Mouse (Mus musculus): Measurements from ENCODE around the gene Tnfsf11. TPM values are rescaled to one million over a fixed set of nuclear protein-coding genes. Genes with fewer than 3 reads are reported as not detected.

Gene Tnfsf11
- polyA plus RNA-seq, 1 experiment from 2014 or later = 0.32 TPM

DNA sequence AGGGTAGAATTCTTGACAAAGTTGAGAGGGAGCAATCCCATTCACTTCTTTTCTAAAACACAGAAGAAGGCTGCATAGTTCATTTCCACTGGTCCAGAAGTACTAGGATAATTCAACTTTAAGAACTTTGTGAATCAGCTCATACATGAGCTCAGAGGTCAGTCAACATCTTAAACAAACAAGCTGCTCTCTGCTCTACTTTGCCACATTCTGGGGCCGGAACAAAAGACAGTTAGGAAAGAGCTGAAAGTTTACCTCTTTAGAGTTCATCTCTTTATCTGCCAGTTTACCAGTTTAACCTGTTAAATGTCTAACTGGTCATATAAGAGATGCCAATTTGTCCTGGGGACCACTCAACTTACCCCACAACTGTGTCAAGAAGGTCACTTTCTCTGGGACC is 15.5 kb upstream of the Tnfsf11 start:
- no peaks in the 10 kb centered on the region for H3K4me1 ChIP-seq
- H3K27me3 ChIP-seq = no peaks in the 10 kb centered on the region
- 72% methylated on average over 1 of the region's 1 CpGs for WGBS

DNA sequence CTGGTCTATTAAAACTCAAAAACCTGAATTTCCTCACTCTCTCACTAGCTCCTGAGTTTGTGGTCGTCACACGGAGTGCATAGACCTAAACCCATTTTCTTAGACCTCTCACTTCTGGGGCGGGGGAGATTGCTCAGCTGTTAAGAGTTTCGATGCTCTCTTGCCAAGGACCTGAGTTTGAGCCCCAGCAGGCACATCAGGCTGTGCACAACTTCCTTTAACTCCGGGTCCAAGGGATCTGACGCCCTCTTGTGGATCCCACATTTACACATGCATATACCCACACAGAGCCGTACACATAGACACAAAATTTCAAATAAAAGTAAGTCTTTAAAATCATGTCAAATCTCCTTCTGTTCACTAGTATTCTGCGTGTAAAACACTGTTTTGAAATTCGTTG is 15.1 kb upstream of the Tnfsf11 start:
- Histone ChIP-seq H3K4me2 (no peak overlapping the region), H3K4me3 (replicated peaks) (no peak overlapping the region), H3K27ac (no peak overlapping the region), H3K9me3 (replicated peaks) (no peaks in the 10 kb centered on the region), H3K36me3 (no peaks in the 10 kb centered on the region), H3K9ac (no peak overlapping the region), H3K4me1 (no peaks in the 10 kb centered on the region), H3K27me3 (no peaks in the 10 kb centered on the region)
- WGBS = 82% methylated on average over 9 of the region's 9 CpGs
- ATAC-seq (replicated peaks; ENCODE audit: low FRiP score) = no peak

More for the DNA sequence above, 15.5 kb upstream of the Tnfsf11 start:
- Histone ChIP-seq H3K4me2 (no peak overlapping the region), H3K27ac (no peak overlapping the region), H3K9me3 (replicated peaks) (no peaks in the 10 kb centered on the region), H3K36me3 (no peaks in the 10 kb centered on the region), H3K9ac (no peak overlapping the region), H3K4me3 (replicated peaks) (no peak overlapping the region)
- ATAC-seq (replicated peaks; ENCODE audit: low FRiP score) = no peak

DNA sequence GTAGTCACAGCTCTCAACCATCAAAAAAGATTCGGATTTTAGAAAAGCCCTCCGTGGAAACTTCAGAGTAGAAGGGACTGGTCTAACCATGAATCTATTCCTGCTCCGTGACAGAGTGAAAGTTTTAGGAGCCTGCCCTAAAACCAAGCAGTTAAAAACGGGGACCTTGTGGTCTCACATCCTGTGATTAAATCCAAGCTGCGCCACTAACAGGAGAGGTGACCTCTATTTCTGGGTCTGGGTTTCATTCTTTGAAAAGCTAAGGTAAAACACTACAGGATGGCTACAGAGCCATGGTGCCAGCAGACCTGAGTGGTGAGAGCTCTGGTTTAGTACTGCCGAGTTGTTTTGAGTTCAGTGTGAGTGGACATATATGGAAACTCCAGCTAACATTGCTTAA is 12.4 kb upstream of the Tnfsf11 start:
- no peaks in the 10 kb centered on the region for H3K36me3 ChIP-seq
- ATAC-seq (replicated peaks; ENCODE audit: low FRiP score) = no peak
- 59% methylated on average over 6 of the region's 6 CpGs for WGBS
- no peaks in the 10 kb centered on the region for H3K9me3 ChIP-seq (replicated peaks)
- no peak overlapping the region for H3K27ac ChIP-seq
- no peak overlapping the region for H3K4me3 ChIP-seq (replicated peaks)
- no peak overlapping the region for H3K9ac ChIP-seq
- no peaks in the 10 kb centered on the region for H3K27me3 ChIP-seq
- no peak overlapping the region for H3K4me2 ChIP-seq
- no peaks in the 10 kb centered on the region for H3K4me1 ChIP-seq

DNA sequence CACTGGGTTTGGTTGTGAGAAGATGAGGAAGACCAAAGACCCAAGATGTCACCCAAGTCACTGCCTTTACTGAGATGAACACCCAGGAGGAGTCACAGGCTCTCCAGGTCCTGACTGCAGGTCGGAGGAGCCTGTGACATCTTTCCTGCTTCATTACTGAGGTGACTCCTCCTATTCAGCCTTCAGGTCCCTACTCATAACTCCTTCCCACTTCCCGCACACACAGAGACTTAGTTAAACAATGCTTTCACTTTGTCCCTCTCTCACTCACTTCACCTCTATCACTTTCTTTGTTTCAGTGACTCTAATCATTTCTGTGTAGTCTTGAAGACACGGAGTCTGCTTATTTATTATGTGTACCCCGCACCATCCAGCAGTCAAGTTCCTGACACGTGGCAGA is 11.7 kb upstream of the Tnfsf11 start:
- H3K9me3 ChIP-seq (replicated peaks) = no peaks in the 10 kb centered on the region
- no peaks in the 10 kb centered on the region for H3K27me3 ChIP-seq
- no peaks in the 10 kb centered on the region for H3K4me1 ChIP-seq
- no peak for ATAC-seq (replicated peaks; ENCODE audit: low FRiP score)
- H3K9ac ChIP-seq = no peak overlapping the region
- no peak overlapping the region for H3K27ac ChIP-seq
- H3K36me3 ChIP-seq = no peaks in the 10 kb centered on the region
- no peak overlapping the region for H3K4me3 ChIP-seq (replicated peaks)
- no peak overlapping the region for H3K4me2 ChIP-seq
- WGBS = 77% methylated on average over 5 of the region's 5 CpGs

DNA sequence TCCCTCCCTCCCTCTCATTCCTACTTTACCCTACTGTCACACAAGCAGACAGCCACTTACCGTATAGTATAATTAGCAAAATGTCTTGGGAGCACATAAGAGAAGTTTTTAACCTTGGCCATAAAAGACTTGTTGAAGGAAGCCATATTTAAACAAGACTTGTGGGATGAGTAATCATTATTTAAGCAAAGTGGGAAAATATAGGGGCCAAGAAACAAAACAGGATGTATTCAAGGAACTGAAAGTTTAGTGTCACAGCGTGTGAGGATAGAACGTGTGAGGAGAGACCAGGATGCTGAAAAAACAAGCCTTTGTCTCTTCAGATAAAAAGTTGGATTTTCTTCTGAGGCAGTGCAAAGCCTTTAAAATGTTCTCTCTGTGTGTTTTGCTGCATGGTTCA is 11.2 kb upstream of the Tnfsf11 start:
- 57% methylated on average over 3 of the region's 3 CpGs for WGBS
- Histone ChIP-seq H3K36me3 (no peaks in the 10 kb centered on the region), H3K4me1 (no peaks in the 10 kb centered on the region), H3K9ac (no peak overlapping the region), H3K27ac (no peak overlapping the region), H3K4me3 (replicated peaks) (no peak overlapping the region), H3K9me3 (replicated peaks) (no peaks in the 10 kb centered on the region), H3K27me3 (no peaks in the 10 kb centered on the region), H3K4me2 (no peak overlapping the region)
- ATAC-seq (replicated peaks; ENCODE audit: low FRiP score) = no peak

DNA sequence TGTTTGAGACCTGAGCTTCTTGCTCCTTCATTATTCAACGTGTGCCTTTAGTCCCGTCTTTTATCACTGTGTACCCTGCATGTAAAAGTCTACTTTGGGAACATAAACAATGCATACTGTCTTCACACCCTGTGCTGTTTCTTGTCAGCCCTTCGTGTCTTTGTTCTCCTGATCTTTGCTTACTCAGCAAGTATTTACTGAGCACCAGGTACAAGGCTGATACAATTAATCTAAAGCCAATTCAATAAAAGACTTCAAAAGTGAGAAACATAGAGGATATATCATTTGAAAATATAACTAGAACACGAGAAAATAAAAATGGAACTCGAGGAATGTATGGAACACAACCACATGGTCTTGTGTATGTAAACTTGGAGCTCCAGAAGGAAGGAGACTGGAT is 9.8 kb upstream of the Tnfsf11 start:
- Histone ChIP-seq H3K9ac (no peak overlapping the region), H3K9me3 (replicated peaks) (no peaks in the 10 kb centered on the region), H3K27me3 (no peaks in the 10 kb centered on the region), H3K4me2 (no peak overlapping the region), H3K4me1 (no peaks in the 10 kb centered on the region), H3K27ac (no peak overlapping the region), H3K4me3 (replicated peaks) (no peak overlapping the region), H3K36me3 (no peaks in the 10 kb centered on the region)
- no peak for ATAC-seq (replicated peaks; ENCODE audit: low FRiP score)
- WGBS = 87% methylated on average over 5 of the region's 5 CpGs

DNA sequence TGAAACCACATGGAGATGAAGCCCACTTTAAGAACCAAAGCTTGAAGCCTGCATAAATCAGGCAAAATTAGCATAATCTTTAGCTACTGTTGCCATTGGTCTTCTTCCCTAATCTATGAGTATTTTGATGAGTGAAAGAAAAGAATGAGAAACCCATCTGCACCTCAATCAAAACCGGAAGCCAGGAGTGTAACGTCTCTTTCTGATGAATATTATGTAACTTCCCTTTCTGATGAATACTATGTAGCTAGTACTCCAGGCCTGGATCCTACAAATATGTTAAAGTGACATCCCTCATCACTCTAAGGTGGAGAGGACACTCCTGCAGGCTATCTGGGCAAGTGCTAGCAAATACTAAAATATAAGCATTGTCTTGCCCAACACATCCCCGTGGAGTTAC is 6.9 kb downstream of the Tnfsf11 start:
- Histone ChIP-seq H3K4me1 (no peaks in the 10 kb centered on the region), H3K27me3 (peaks cover 8% of the 10 kb centered on the region), H3K4me2 (no peak overlapping the region), H3K4me3 (replicated peaks) (no peak overlapping the region), H3K9ac (no peak overlapping the region), H3K9me3 (replicated peaks) (no peaks in the 10 kb centered on the region), H3K27ac (no peak overlapping the region), H3K36me3 (no peaks in the 10 kb centered on the region)
- 92% methylated on average over 3 of the region's 3 CpGs for WGBS
- ATAC-seq (replicated peaks; ENCODE audit: low FRiP score) = no peak

DNA sequence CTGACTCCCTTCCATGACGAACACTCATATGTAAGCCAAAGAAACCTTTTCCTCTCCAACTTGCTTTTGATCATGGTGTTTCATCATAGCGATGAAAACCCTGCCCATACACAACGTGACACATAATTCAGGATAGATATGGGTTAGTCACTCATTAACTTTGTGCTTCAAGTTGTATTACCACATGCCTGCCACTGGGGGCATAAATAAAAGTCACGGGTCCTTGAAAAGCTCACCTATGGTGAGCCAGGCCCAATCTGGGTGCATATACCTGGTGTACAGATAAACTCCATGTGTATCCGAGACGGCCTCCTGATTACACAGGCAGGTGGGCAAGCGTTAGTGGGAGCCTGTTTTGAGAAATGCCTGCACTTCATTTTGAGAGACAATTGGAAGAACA is 15.2 kb downstream of the Tnfsf11 start:
- Histone ChIP-seq H3K27ac (no peak overlapping the region), H3K27me3 (0 out of 2 replicates have a peak, but pooled peaks cover 6% of the 10 kb centered on the region), H3K4me3 (replicated peaks) (no peak overlapping the region), H3K4me2 (no peak overlapping the region), H3K36me3 (no peaks in the 10 kb centered on the region), H3K9ac (no peak overlapping the region), H3K9me3 (replicated peaks) (no peaks in the 10 kb centered on the region; the same call in 1 of the 2 replicates), H3K4me1 (no peaks in the 10 kb centered on the region)
- WGBS = 90% methylated on average over 7 of the region's 7 CpGs
- ATAC-seq (replicated peaks; ENCODE audit: low FRiP score) = no peak

DNA sequence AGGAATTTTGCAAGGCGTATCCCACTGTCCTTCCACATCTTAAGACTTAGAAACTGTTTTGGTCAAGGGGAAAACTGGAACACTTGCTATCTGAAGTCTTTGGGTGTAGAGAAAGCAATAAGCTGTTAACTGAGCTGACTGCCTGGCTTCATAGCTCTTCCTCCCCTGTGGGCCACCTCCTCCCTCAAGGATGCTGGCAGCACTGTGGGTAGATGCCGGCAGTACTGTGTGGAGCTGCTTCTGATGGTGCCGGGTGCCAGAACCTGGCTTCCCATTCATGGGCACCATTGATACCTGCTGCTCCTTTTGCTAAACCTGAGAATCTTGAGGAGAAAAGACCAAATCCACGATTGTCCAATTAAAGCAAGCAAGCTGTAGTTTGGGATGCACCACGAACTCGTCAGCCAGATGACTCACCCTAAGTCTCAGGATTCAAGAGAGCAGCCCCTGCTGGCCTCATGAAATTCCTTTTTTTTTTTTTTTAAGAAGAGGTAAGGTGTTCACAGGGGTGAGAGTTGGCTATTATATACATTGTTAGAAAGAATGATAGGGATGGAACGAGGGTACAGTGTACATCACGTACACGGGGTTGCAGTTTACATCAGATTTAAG is 17.8 kb downstream of the Tnfsf11 start:
- no peak overlapping the region for H3K4me3 ChIP-seq (replicated peaks)
- no peaks in the 10 kb centered on the region for H3K36me3 ChIP-seq
- H3K9me3 ChIP-seq (replicated peaks) = no peaks in the 10 kb centered on the region; the same call in 1 of the 2 replicates
- H3K4me1 ChIP-seq = no peaks in the 10 kb centered on the region
- no peak overlapping the region for H3K9ac ChIP-seq
- H3K4me2 ChIP-seq = no peak overlapping the region
- H3K27ac ChIP-seq = no peak overlapping the region
- 0 out of 2 replicates have a peak, but pooled peaks cover 6% of the 10 kb centered on the region for H3K27me3 ChIP-seq
- 77% methylated on average over 9 of the region's 9 CpGs for WGBS
- no peak for ATAC-seq (replicated peaks; ENCODE audit: low FRiP score)

DNA sequence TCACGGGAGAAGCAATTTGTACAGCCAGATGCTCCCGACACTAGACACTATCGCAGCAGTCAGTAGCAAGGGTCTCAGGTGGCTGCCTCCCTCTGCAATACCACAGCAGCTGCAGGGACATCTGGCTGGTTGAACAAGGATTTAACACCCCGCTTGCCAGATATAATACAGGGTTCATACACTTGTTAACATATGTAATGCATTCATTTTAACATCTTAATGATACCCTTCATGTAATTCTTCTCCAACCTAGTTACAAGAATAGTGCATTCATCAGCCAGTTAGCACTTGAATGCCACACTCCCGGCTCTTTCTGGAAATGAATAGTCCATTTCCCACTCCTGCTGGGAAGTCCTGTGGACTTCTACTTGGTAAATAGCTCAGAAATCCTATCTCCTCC is 18.9 kb downstream of the Tnfsf11 start:
- 33% methylated on average over 5 of the region's 5 CpGs for WGBS
- ATAC-seq (replicated peaks; ENCODE audit: low FRiP score) = no peak
- H3K9ac ChIP-seq = no peak overlapping the region
- H3K4me1 ChIP-seq = no peaks in the 10 kb centered on the region
- 0 out of 2 replicates have a peak, but pooled peaks cover 6% of the 10 kb centered on the region for H3K27me3 ChIP-seq
- H3K4me2 ChIP-seq = no peak overlapping the region
- no peaks in the 10 kb centered on the region; the same call in 1 of the 2 replicates for H3K9me3 ChIP-seq (replicated peaks)
- H3K36me3 ChIP-seq = no peaks in the 10 kb centered on the region
- no peak overlapping the region for H3K4me3 ChIP-seq (replicated peaks)
- H3K27ac ChIP-seq = no peak overlapping the region

DNA sequence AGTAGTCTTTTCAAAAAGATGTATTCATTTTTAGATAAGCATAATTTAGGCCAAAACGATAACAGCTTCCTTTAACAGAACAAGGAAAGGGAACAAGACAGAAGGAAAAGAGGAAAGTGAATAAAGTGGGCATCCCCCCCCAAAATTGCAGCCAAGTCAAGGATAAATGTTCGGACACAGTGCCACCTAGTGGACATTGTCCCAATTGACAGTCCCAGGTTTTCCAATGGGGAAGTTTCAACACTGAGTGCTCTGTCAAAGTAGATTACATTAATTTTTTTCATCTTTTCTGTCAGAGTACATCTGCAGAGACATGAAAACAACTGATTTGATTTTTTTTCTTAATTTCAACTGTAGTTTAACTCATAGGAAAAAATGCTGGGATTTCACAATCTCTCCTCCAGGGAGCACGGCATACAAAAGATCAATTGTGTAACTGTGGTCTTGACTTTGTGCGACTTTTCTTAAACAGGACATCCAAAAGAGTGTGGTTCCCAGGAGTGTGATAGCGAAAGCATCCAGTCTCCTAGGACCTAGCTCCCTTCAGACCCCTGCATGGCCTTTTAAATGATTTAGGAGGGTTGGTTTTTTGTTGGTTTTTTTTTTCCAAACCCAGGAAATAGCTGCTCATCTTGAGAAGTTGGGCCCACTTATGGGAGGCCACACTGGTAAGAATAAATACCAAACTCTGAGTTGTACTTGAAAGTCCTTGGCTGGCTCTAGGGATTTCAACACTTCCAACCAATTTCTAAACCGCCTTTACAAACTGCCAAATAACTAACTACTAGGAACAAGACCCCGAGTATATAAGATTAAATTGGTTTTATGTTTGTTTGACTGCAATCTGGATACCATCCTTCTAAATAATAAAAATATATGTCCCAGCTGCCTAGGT is 19.7 kb downstream of the Tnfsf11 start:
- H3K36me3 ChIP-seq = no peaks in the 10 kb centered on the region
- H3K9ac ChIP-seq = no peak overlapping the region
- no peak for ATAC-seq (replicated peaks; ENCODE audit: low FRiP score)
- no peak overlapping the region for H3K4me3 ChIP-seq (replicated peaks)
- 0 out of 2 replicates have a peak, but pooled peaks cover 6% of the 10 kb centered on the region for H3K27me3 ChIP-seq
- H3K4me2 ChIP-seq = no peak overlapping the region
- whole genome bisulfite sequencing = 50% methylated on average over 7 of the region's 7 CpGs
- H3K4me1 ChIP-seq = no peaks in the 10 kb centered on the region
- no peak overlapping the region for H3K27ac ChIP-seq
- H3K9me3 ChIP-seq (replicated peaks) = no peaks in the 10 kb centered on the region; the same call in 1 of the 2 replicates

DNA sequence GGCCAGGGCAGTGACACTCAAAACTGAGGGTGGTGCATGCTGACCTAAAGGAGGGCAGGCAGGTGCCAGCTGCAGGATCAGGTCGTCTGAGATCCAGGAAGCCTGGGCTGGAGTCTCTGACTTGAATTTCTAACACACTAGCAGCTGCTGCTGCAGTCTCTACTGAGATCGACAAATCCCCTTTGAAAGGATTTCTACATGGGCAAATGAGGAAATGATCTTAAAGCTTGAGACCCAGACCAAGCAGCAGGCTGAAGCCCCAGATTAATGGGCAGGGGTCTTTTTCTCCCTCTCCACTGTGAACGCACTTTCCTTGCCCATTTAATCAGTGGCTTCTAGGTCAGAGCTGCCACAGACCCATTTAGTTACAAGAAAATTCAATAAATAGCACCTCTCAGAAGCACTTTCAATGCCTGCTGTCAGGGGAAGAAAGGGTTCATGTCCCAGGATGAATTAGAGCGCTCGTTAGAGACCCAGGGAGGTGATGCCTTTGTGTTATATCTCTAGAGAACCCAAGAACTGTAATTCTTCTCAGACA is 21.8 kb downstream of the Tnfsf11 start:
- WGBS = 34% methylated on average over 5 of the region's 5 CpGs
- Histone ChIP-seq H3K4me3 (replicated peaks) (no peak overlapping the region), H3K4me2 (no peak overlapping the region), H3K4me1 (no peaks in the 10 kb centered on the region), H3K9me3 (replicated peaks) (no peaks in the 10 kb centered on the region), H3K27ac (no peak overlapping the region), H3K36me3 (no peaks in the 10 kb centered on the region), H3K27me3 (0 out of 2 replicates have a peak, but pooled peaks cover 6% of the 10 kb centered on the region), H3K9ac (no peak overlapping the region)
- no peak for ATAC-seq (replicated peaks; ENCODE audit: low FRiP score)

Data from kidney, embryonic 15.5 days (tissue).